Comparison of ENCODE assay signal across 22 mouse cellular contexts in genomic region chr4:51657325-51657724, GRCm38 (mm10).
A peak's percentile ranks its signal among the peaks of the same experiment; 100 is the strongest.
DNase-seq lines count a peak whose midpoint lies in the region; ATAC-seq lines count a peak whose summit lies in the region.
"Had no signal": no experiment of that assay in that cellular context is flagged by ENCODE, and none has a peak within 500 bp of the region (broad histone marks: within the 10 kb centered on the region; RNA-seq: fewer than 3 reads in every experiment).

No protein-coding gene starts in this region.

- no peak overlapping the region for H3K4me2 ChIP-seq in hindbrain, embryonic 16.5 days (ENCODE audit: low read length)
- H3K4me2 ChIP-seq: heart, embryonic 11.5 days; heart, embryonic 15.5 days; hindbrain, embryonic 15.5 days had no signal

- ATAC-seq in hindbrain, embryonic 16.5 days, result no peak
- ATAC-seq: CD4-positive, CD25-positive, alpha-beta regulatory T cell, adult 4 months; forebrain, embryonic 14.5 days; inflammation-experienced regulatory T-cells, adult 6 months; intestine, postnatal 0 days had no signal

- peak; percentile 4 to 13 for DNase-seq in cerebellum, postnatal 10 days
- no peak for DNase-seq in cerebellum, adult 11-12 months
- peak; percentile 3 for DNase-seq in 3T3-L1 (ENCODE audit: low read depth, low spot score)
- DNase-seq in adipocyte (ENCODE audit: low spot score), result peak; percentile 81
- DNase-seq in skeletal muscle tissue, adult 2 months (ENCODE audit: low read depth, low spot score), result peak; percentile 4
- DNase-seq: adrenal gland, adult 2 months; gastrocnemius, adult 2 months; gastrocnemius, postnatal 25 days; heart, adult 2 months; heart, postnatal 14 days; kidney, adult 8-10 months had no signal

- no peaks in the 10 kb centered on the region for H3K9me3 ChIP-seq in hindbrain, embryonic 16.5 days (ENCODE audit: control insufficient read depth, low read length)
- H3K9me3 ChIP-seq: embryonic facial prominence, embryonic 10.5 days; forebrain, embryonic 10.5 days; heart, embryonic 15.5 days; hindbrain, embryonic 15.5 days had no signal

- WGBS in hindbrain, embryonic 16.5 days, result 94% methylated on average over 2 of the region's 2 CpGs

- H3K36me3 ChIP-seq in hindbrain, embryonic 16.5 days (ENCODE audit: control insufficient read depth, insufficient read depth, low read length), result no peaks in the 10 kb centered on the region
- H3K36me3 ChIP-seq: embryonic facial prominence, embryonic 10.5 days; forebrain, embryonic 10.5 days; G1E; heart, embryonic 15.5 days; hindbrain, embryonic 15.5 days had no signal

- H3K27ac ChIP-seq in hindbrain, embryonic 16.5 days (ENCODE audit: low read depth, low read length), result no peak overlapping the region
- H3K27ac ChIP-seq: embryonic facial prominence, embryonic 10.5 days; forebrain, embryonic 10.5 days; gastrocnemius, adult 2 months; heart, adult 2 months; heart, embryonic 15.5 days; hindbrain, embryonic 15.5 days had no signal

- H3K4me1 ChIP-seq in hindbrain, embryonic 16.5 days (ENCODE audit: control insufficient read depth, insufficient read depth, low read depth, low read length), result no peaks in the 10 kb centered on the region
- H3K4me1 ChIP-seq: embryonic facial prominence, embryonic 10.5 days; forebrain, embryonic 10.5 days; heart, embryonic 15.5 days; hindbrain, embryonic 15.5 days had no signal

- no peaks in the 10 kb centered on the region for H3K27me3 ChIP-seq in hindbrain, embryonic 16.5 days (replicated peaks; ENCODE audit: control insufficient read depth, insufficient read depth, low read length)
- H3K27me3 ChIP-seq: heart, embryonic 15.5 days; hindbrain, embryonic 15.5 days had no signal

- H3K9ac ChIP-seq in hindbrain, embryonic 16.5 days (ENCODE audit: low read depth, low read length), result no peak overlapping the region
- H3K9ac ChIP-seq: heart, embryonic 15.5 days; hindbrain, embryonic 15.5 days had no signal

- H3K4me3 ChIP-seq in hindbrain, embryonic 16.5 days (ENCODE audit: low read length), result no peak overlapping the region
- H3K4me3 ChIP-seq: embryonic facial prominence, embryonic 10.5 days; forebrain, embryonic 10.5 days; gastrocnemius, adult 2 months; heart, adult 2 months; heart, embryonic 15.5 days; hindbrain, embryonic 15.5 days had no signal
